16 mouse cellular contexts compared by ENCODE assay signal in the genomic region with DNA sequence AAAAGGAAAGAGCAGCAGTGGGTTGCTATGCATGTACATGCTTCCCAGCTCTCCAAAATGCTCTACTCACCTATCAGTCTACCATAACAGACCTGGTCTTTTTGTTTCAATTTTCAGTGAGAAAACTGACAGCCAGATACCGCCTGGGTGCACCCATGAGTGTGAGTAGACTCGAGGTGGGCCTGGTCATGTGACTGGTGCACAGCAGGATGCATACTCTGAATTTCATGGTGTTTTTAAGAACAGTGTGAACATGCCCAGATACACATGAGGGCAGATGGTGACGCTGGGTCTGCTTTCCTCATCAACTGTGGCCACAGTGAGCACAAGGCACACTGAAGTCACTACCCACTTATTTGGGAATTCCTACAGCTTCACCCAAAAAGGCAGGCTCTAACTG.
"Had no signal": no experiment of that assay in that cellular context is flagged by ENCODE, and none has a peak within 500 bp of the region (broad histone marks: within the 10 kb centered on the region; RNA-seq: fewer than 3 reads in every experiment).

No protein-coding gene starts in this region.

- H3K4me1 ChIP-seq: limb, embryonic 13.5 days; stomach, embryonic 15.5 days had no signal

- DNase-seq: kidney, adult 2 months; kidney, postnatal 14 days; layer of hippocampus, adult 9-11 months; layer of hippocampus, postnatal 36 days; left cerebral cortex, postnatal 4 days; lung, adult 18-20 months; lung, postnatal 36 days; midbrain, embryonic 14.5 days; retina, postnatal 1 day; right cerebral cortex, postnatal 4 days had no signal

- H3K4me3 ChIP-seq: kidney, embryonic 15.5 days; limb, embryonic 13.5 days; neural tube, embryonic 12.5 days; stomach, embryonic 15.5 days had no signal

- H3K27ac ChIP-seq: hindbrain, postnatal 0 days; kidney, embryonic 15.5 days; limb, embryonic 13.5 days; liver, embryonic 14.5 days; stomach, embryonic 15.5 days had no signal
